Mouse (Mus musculus): ENCODE data around the gene Relb. TPM values are rescaled to one million over a fixed set of nuclear protein-coding genes. Genes with fewer than 3 reads are reported as not detected.
A peak's percentile ranks its signal among the peaks of the same experiment; 100 is the strongest.

The Relb gene
- polyA plus RNA-seq, 1 experiment, result 5.3 TPM

DNA sequence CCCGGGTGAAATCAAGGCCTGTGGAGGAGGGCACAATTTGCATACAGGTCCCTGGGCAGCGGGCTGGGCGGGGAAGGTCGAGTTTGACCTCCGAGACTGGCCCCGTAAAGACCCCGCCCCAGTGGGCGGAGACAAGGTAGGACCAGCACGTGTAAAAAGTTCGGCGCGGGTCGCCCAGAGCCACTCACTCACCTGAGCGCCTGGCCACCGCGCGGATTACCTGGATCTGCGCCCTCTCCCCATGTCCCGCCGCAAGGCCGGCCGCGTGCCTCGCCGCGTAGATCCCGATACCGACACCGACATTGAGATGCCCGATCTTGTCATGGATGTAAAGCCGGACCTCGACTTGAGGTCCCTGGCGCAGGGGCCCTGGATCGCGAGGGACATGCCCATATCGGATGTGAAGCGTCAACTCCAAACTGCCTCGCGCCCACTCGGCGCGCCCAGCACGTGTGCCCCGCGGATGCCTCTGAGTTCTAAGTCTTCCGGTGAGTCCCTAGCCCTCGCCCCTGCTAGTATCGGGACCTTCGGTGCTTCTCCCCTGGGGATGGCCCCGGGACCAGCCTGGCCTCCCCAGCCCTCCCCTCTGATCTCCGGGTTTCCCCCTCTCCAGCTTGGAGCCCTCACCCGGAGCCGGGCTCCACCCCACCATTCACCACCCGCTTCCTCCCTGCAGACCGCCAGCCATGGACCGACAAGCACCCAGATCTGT is 51.9 kb downstream of the Relb start, which contains the start of the genes Zfp296 and Gemin7:
TSS of gene Zfp296 (plus strand) at position 147 of the 712 bp plus-strand sequence.
TSS of gene Gemin7 (minus strand) at position 455 of the 712 bp plus-strand sequence.
- TF ChIP-seq CTCF (IDR thresholded peaks at IDR 0.05; ENCODE audit: borderline replicate concordance, extremely low read depth, insufficient read depth, insufficient read length) (no peak), POLR2A (IDR thresholded peaks at IDR 0.05; ENCODE audit: borderline replicate concordance, extremely low read depth, insufficient read depth, insufficient read length, poor library complexity, severe bottlenecking) (no peak)
- no peak for DNase-seq (ENCODE audit: low read depth)

- DNase-seq (ENCODE audit: low read depth), result no peak
- no peak for TF ChIP-seq POLR2A (IDR thresholded peaks at IDR 0.05; ENCODE audit: borderline replicate concordance, extremely low read depth, insufficient read depth, insufficient read length, poor library complexity, severe bottlenecking)
Observed at GRCm38 (mm10) chr7:19575559-19575958, 53.7 kb downstream of the Relb start.

- TF ChIP-seq POLR2A (IDR thresholded peaks at IDR 0.05; ENCODE audit: borderline replicate concordance, extremely low read depth, insufficient read depth, insufficient read length, poor library complexity, severe bottlenecking) (no peak), CTCF (IDR thresholded peaks at IDR 0.05; ENCODE audit: borderline replicate concordance, extremely low read depth, insufficient read depth, insufficient read length) (no peak)
Observed at GRCm38 (mm10) chr7:19573776-19574140, 55.5 kb downstream of the Relb start.

GRCm38 (mm10) chr7:19572926-19573775 is 56.1 kb downstream of the Relb start:
- TF ChIP-seq POLR2A (IDR thresholded peaks at IDR 0.05; ENCODE audit: borderline replicate concordance, extremely low read depth, insufficient read depth, insufficient read length, poor library complexity, severe bottlenecking) (peak; percentile 96), CTCF (IDR thresholded peaks at IDR 0.05; ENCODE audit: borderline replicate concordance, extremely low read depth, insufficient read depth, insufficient read length) (no peak)
- DNase-seq (ENCODE audit: low read depth), result peak; percentile 89

More at GRCm38 (mm10) chr7:19573776-19574140, 55.5 kb downstream of the Relb start:
- no peak for DNase-seq (ENCODE audit: low read depth)

DNA sequence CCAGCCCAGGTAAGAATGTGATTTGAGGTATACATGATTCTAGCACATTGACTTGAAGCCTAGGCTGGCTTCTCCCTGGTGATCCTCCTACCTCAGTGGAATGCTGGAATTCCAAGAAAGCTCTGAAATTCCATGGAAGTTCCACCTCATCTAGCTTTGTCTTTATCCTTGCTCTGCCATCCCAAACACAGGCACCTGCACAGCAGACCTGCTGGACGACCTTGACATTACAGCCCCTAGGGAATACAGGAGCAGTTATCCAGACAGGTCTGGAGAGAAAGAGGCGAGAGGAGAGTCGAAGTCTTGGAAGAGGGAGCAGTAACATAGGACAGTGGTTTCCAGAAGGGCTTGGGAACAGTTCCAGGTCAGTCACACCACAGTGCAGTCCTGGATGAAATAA is 59.6 kb downstream of the Relb start:
- no peak for TF ChIP-seq POLR2A (IDR thresholded peaks at IDR 0.05; ENCODE audit: borderline replicate concordance, extremely low read depth, insufficient read depth, insufficient read length, poor library complexity, severe bottlenecking)
- no peak for TF ChIP-seq CTCF (IDR thresholded peaks at IDR 0.05; ENCODE audit: borderline replicate concordance, extremely low read depth, insufficient read depth, insufficient read length)
- no peak for DNase-seq (ENCODE audit: low read depth)

DNA sequence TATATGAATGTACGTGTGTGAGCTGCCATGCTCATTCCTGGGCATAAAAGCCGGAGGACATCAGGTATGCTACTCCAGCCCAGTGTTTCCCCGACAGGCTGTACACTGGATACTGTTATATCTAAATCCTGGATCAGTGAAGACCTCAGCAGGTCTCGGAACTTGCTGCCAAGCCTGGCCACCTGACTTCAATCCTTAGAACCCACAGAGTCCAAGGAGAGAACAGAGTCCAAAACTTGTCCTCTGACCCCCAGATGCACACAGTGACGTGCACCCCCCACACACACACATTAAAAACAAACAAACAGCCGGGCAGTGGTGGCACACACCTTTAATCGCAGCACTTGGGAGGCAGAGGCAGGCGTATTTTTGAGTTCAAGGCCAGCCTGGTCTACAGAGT is 61.8 kb downstream of the Relb start:
- no peak for DNase-seq (ENCODE audit: low read depth)
- TF ChIP-seq CTCF (IDR thresholded peaks at IDR 0.05; ENCODE audit: borderline replicate concordance, extremely low read depth, insufficient read depth, insufficient read length), result no peak
- no peak for TF ChIP-seq POLR2A (IDR thresholded peaks at IDR 0.05; ENCODE audit: borderline replicate concordance, extremely low read depth, insufficient read depth, insufficient read length, poor library complexity, severe bottlenecking)

DNA sequence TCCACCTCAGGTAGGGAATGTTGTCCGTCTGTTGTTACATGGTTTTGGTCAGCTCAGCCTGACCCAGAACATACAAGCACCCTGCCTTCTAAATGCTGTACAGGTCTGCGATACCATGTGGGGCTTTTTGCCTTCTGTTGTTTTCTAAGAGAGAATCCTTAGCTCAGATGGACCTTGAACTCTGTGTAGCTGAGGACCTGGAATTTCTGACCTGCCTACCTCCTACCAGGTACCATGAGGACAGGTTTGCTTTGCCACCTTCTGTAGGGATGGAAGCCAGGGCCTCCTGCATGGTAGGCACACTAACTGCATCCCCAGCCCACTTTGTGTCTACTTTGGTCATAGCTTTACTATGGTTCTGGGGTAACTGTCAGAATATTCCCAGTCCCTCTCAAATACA is 63.4 kb downstream of the Relb start:
- no peak for DNase-seq (ENCODE audit: low read depth)
- TF ChIP-seq CTCF (IDR thresholded peaks at IDR 0.05; ENCODE audit: borderline replicate concordance, extremely low read depth, insufficient read depth, insufficient read length) (no peak), POLR2A (IDR thresholded peaks at IDR 0.05; ENCODE audit: borderline replicate concordance, extremely low read depth, insufficient read depth, insufficient read length, poor library complexity, severe bottlenecking) (no peak)

- DNase-seq (ENCODE audit: low read depth), result no peak
- TF ChIP-seq POLR2A (IDR thresholded peaks at IDR 0.05; ENCODE audit: borderline replicate concordance, extremely low read depth, insufficient read depth, insufficient read length, poor library complexity, severe bottlenecking) (no peak), CTCF (IDR thresholded peaks at IDR 0.05; ENCODE audit: borderline replicate concordance, extremely low read depth, insufficient read depth, insufficient read length) (peak; percentile 14; the same call in 1 of the 2 replicates)
Observed at GRCm38 (mm10) chr7:19564455-19564854, 64.8 kb downstream of the Relb start.

DNA sequence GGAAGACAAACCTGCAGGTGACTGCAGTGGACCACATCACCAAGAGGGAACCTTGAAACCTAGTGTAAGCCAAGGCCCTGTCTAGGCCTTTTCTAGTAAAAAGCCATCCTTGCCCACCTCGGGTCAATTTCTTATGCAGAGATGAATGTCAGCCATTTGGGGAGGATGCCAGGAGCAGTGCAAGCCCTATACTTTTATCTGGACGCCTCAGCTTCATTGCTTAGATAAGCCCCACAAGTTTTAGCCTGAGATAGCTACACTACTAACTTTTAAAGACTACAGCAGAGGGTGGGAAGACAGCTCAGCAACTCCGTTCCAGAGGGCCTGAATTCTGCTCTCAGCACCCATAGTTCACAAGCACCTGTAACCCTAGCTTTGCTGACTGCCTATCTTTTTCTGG is 65.4 kb downstream of the Relb start:
- TF ChIP-seq CTCF (IDR thresholded peaks at IDR 0.05; ENCODE audit: borderline replicate concordance, extremely low read depth, insufficient read depth, insufficient read length), result no peak
- TF ChIP-seq POLR2A (IDR thresholded peaks at IDR 0.05; ENCODE audit: borderline replicate concordance, extremely low read depth, insufficient read depth, insufficient read length, poor library complexity, severe bottlenecking), result no peak
- no peak for DNase-seq (ENCODE audit: low read depth)

GRCm38 (mm10) chr7:19562643-19563410 is 66.4 kb downstream of the Relb start, which contains the start of gene Ppp1r37:
Gene Ppp1r37 (minus strand): TSS chr7:19563076.
- DNase-seq (ENCODE audit: low read depth), result peak; percentile 68
- no peak for TF ChIP-seq CTCF (IDR thresholded peaks at IDR 0.05; ENCODE audit: borderline replicate concordance, extremely low read depth, insufficient read depth, insufficient read length)

All from brain, embryonic 14.5 days (tissue).